Mouse (Mus musculus) embryonic facial prominence, embryonic 15.5 days (tissue): ENCODE results near the gene Oxsm. TPM values are rescaled to one million over a fixed set of nuclear protein-coding genes. Genes with fewer than 3 reads are reported as not detected.

ENCODE experiments used
- ATAC-seq: fragments of 200-750 bp; cut with Nextera tagmentation; 2 replicates; pipeline ENCODE4 v1.8.0; 2017; ENCODE audit warnings: low read depth, moderate TSS enrichment; ENCODE audit not compliant: insufficient number of reproducible peaks, low FRiP score, low TSS enrichment
- H3K27ac ChIP-seq: fragments of 300-500 bp; sonication (generic); replicated peaks from 2 replicates; pipeline ENCODE4 v1.5.1; 2015; ENCODE audit warnings: mild to moderate bottlenecking, inconsistent platforms
- H3K27me3 ChIP-seq: fragments of 300-500 bp; sonication (generic); 2 replicates; pipeline ENCODE4 v1.6.1; 2015; ENCODE audit warnings: inconsistent platforms
- H3K36me3 ChIP-seq: fragments of 300-500 bp; sonication (generic); 2 replicates; pipeline ENCODE4 v1.6.1; 2015; ENCODE audit warnings: mild to moderate bottlenecking, inconsistent platforms
- H3K4me1 ChIP-seq: fragments of 300-500 bp; sonication (generic); 2 replicates; pipeline ENCODE4 v1.6.1; 2015; ENCODE audit warnings: inconsistent platforms
- H3K4me2 ChIP-seq: fragments of 300-500 bp; sonication (generic); replicated peaks from 2 replicates; pipeline ENCODE4 v1.6.1; 2015; ENCODE audit warnings: mild to moderate bottlenecking, inconsistent platforms
- H3K4me3 ChIP-seq: fragments of 300-500 bp; sonication (generic); replicated peaks from 2 replicates; pipeline ENCODE4 v1.5.1; 2015; ENCODE audit warnings: mild to moderate bottlenecking, inconsistent platforms
- H3K9ac ChIP-seq: fragments of 300-500 bp; sonication (generic); 2 replicates; pipeline ENCODE4 v1.6.1; 2015; ENCODE audit warnings: inconsistent platforms
- H3K9me3 ChIP-seq: fragments of 300-500 bp; sonication (generic); replicated peaks from 2 replicates; pipeline ENCODE4 v1.6.1; 2016; ENCODE audit warnings: inconsistent platforms
- WGBS: fragments of 180-500 bp; shearing (Covaris S2); methylation state at CpG from one replicate; pipeline ENCODE4 v1.1.7; 2015; 5-methylcytosine and 5-hydroxymethylcytosine counted together
- polyA plus RNA-seq: library from polyadenylated mRNA; unstranded; fragments of >200 nt; fragmentation: Nextera tagmentation; extraction: Ambion mirVana; gene quantifications from 2 replicates; pipeline ENCODE4 v1.2.1, GENCODE M21; 2015

Oxsm gene
- 2.4 and 2.5 TPM in 2 replicates for polyA plus RNA-seq

DNA sequence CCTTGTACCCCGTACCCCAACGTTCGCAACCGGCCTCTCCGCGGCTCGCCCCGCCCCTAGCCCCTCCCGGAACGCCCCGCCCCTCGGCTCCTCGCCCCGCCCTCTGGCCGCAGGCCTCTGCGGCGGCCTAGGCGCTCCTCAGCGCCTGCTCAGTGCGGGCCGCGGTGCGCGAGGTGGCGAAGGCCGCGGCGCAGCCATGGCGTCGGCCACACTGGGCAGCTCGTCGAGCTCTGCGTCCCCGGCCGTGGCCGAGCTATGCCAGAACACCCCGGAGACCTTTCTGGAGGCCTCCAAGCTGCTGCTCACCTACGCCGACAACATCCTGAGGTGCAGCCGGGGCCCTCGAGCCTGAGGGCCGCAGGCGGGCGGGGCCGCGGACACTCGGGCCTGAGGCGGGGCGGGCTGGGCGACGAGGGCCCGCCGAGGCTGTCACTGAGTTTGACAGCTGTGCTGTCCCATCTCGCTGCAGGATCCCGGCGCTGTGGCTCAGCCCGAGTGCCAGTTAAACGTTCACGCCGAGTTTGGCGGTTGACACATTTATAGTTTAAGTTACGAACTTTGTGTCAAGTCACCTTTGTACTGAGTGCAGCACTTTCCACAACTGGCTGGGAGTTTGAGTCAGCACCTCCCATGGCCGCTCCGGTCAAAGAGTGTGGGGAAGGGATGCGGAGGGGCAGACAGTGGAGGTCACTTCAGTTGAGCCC is at the start of gene Oxsm, which contains the start of gene Ngly1:
Gene Oxsm, minus strand, starts transcription at position 638 of the 704 bp plus-strand sequence.
Gene Ngly1, plus strand, starts transcription at position 110 of the 704 bp plus-strand sequence.
- peak within 1 kb of the TSS; percentile 81 for H3K4me3 ChIP-seq
- H3K9me3 ChIP-seq, result no peaks in the 10 kb centered on the region
- H3K27me3 ChIP-seq, result no peaks in the 10 kb centered on the region
- H3K27ac ChIP-seq, result peak within 1 kb of the TSS; percentile 87
- peak within 1 kb of the TSS; percentile 87 for H3K9ac ChIP-seq
- WGBS, result under 1% methylated on average over 65 of the region's 65 CpGs
- H3K36me3 ChIP-seq, result 0 out of 2 replicates have a peak, but pooled peaks cover 1% of the 10 kb centered on the region
- H3K4me2 ChIP-seq, result peak within 1 kb of the TSS; percentile 69
- ATAC-seq, result peak; percentile 98
- peaks cover 12% of the 10 kb centered on the region for H3K4me1 ChIP-seq

DNA sequence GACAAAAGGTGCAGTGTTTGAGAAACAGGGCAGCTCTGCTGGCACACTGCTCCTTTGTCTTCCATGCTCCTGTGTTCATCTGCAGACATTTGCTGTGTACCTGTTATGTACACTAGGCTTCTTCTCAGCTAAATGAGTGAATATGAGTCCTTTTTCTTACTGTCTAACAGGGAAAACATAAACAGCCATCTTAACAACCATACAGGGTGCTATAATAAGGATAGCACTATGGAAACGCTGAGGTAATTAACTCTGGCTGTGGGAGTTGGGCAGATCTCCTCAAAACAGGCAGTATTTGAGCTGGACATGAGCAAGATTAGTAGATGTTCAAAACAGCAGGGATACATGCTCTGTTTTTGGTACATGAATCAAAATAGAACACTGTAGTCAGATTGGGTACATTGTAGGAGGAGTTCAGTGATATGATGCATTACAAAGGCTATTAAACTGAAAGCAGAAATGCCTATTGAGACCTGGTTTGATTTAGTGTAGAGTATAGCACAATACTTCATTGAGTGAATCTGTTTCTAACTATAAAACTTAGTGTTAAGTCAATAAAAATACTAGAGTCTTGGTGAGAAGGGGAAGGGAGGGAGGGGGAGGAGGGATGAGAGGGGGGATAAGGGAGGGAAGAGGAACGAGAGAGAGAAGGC is 47.3 kb upstream of the Oxsm start:
- H3K4me3 ChIP-seq, result no peak overlapping the region
- no peak overlapping the region for H3K4me2 ChIP-seq
- H3K27me3 ChIP-seq, result no peaks in the 10 kb centered on the region
- WGBS, result 62% methylated on average over 2 of the region's 2 CpGs
- H3K9ac ChIP-seq, result no peak overlapping the region
- H3K4me1 ChIP-seq, result no peaks in the 10 kb centered on the region
- H3K36me3 ChIP-seq, result 0 out of 2 replicates have a peak, but pooled peaks cover 16% of the 10 kb centered on the region
- H3K27ac ChIP-seq, result no peak overlapping the region
- ATAC-seq, result no peak
- H3K9me3 ChIP-seq, result no peaks in the 10 kb centered on the region

DNA sequence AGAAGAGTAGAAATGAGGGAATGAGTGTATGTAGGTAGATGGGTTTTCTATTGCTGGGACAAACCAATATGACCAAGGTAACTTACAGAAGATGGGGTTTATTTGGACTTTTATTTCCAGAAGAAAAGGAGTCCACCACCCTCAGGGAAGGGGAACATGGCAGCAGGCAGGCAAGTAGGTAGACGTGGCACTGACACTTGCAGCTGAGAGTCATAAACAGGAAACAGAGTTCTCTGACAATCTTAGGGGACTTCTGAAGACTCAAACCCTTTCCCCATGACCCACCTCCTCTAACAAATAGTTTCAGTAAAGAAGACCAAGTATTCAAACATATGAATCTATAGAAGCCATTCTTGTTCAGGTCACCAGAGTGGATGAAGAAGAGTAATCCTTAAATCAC is 44.3 kb upstream of the Oxsm start:
- 67% methylated on average over 1 of the region's 1 CpGs for WGBS
- no peak for ATAC-seq
- Histone ChIP-seq H3K4me2 (no peak overlapping the region), H3K27me3 (no peaks in the 10 kb centered on the region), H3K9ac (no peak overlapping the region), H3K27ac (no peak overlapping the region), H3K9me3 (no peaks in the 10 kb centered on the region), H3K4me1 (no peaks in the 10 kb centered on the region), H3K4me3 (no peak overlapping the region), H3K36me3 (peaks cover 10% of the 10 kb centered on the region; the same call in 1 of the 2 replicates)

DNA sequence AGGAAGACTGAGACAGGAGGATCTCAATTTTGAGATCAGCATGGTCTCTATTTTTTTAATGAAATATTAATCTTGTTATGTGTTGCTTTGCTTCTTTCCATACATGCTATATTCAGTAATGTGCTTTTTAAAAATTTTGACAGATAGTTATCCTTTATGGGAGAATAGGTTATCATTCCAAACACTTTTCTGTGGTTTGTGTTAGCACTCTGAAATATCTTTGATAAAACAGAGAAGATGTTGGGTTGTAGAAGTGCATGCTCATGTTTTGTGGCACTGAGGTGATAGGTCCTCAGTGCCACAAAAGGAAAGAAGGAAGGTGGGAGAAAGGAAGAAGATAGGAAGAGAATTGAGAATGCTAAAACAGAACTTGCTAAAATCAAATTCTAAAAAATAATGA is 43.4 kb upstream of the Oxsm start:
- no peaks in the 10 kb centered on the region for H3K27me3 ChIP-seq
- H3K9me3 ChIP-seq, result no peaks in the 10 kb centered on the region
- ATAC-seq, result no peak
- no peaks in the 10 kb centered on the region for H3K4me1 ChIP-seq
- no peak overlapping the region for H3K27ac ChIP-seq
- no peak overlapping the region for H3K9ac ChIP-seq
- H3K36me3 ChIP-seq, result peaks cover 10% of the 10 kb centered on the region; the same call in 1 of the 2 replicates
- H3K4me3 ChIP-seq, result no peak overlapping the region
- H3K4me2 ChIP-seq, result no peak overlapping the region

DNA sequence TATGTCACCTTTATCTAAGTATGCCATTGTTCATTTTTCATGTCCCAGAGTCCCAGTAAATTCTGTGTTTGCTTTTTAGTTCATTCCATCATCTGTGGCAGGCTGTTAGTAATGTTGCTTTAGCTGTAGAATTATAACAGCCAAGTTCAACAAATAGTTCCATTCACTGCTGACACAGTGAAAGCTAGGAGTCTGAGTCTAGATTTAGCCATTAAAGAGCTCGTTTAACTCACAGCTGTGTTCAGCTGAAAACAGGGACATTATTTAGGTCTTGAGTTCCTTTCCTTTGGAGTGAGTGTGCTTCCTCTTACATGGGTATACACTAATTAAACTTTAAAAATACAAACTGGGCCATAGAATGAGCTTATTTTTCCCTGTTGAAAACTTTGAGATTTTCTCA is 42.8 kb upstream of the Oxsm start:
- Histone ChIP-seq H3K4me2 (no peak overlapping the region), H3K4me3 (no peak overlapping the region), H3K9ac (no peak overlapping the region), H3K27ac (no peak overlapping the region), H3K27me3 (no peaks in the 10 kb centered on the region), H3K36me3 (peaks cover 10% of the 10 kb centered on the region; the same call in 1 of the 2 replicates), H3K4me1 (no peaks in the 10 kb centered on the region), H3K9me3 (no peaks in the 10 kb centered on the region)
- no peak for ATAC-seq
- 37% methylated on average over 1 of the region's 1 CpGs for WGBS

DNA sequence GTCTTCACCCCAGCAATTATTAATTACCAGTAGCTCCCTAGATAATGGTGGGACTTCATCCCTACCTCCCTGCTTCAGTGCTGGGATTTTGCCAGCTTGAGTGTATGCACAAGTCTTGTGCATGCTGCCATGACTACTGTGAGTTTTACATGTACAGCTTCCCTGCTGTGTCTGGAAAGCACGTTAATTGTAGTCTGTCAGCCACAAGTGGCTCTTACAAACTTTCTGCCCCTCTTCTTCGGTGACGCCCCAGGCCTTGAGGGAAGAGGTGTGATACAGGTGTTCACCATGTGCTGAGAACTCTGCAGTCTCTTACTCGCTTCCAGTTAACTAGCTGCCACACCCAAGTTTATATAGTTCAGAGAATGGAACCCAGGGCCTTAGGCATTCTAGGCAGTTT is 34.4 kb upstream of the Oxsm start:
- Histone ChIP-seq H3K9ac (no peak overlapping the region), H3K4me2 (no peak overlapping the region), H3K27me3 (no peaks in the 10 kb centered on the region), H3K9me3 (no peaks in the 10 kb centered on the region), H3K27ac (no peak overlapping the region), H3K4me1 (no peaks in the 10 kb centered on the region), H3K4me3 (no peak overlapping the region), H3K36me3 (peaks cover 5% of the 10 kb centered on the region; the same call in 1 of the 2 replicates)
- 62% methylated on average over 4 of the region's 4 CpGs for WGBS
- no peak for ATAC-seq

DNA sequence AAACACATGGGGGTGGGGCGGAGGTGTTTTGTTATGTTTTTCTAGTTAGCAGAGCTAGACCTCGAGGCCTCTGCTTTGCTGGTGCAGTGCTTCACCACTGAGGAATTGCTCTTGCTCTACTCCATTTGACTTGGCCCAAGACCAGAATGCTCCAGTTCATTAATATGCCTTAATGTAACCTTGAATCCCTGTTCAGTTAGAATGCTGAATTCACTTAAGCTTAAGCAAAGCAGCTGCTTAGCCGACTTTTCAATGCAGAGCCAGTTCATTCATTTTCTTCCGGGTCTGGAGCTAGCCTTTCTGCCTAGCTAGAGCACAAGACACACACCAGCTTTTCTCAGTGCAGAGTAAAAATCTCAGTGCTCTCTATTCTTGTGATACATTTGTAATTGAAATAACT is 29.6 kb upstream of the Oxsm start:
- no peak overlapping the region for H3K27ac ChIP-seq
- H3K4me2 ChIP-seq, result no peak overlapping the region
- H3K27me3 ChIP-seq, result no peaks in the 10 kb centered on the region
- no peak for ATAC-seq
- WGBS, result 74% methylated on average over 4 of the region's 4 CpGs
- H3K9me3 ChIP-seq, result no peaks in the 10 kb centered on the region
- no peaks in the 10 kb centered on the region for H3K4me1 ChIP-seq
- H3K9ac ChIP-seq, result no peak overlapping the region
- H3K4me3 ChIP-seq, result no peak overlapping the region
- H3K36me3 ChIP-seq, result 0 out of 2 replicates have a peak, but pooled peaks cover 5% of the 10 kb centered on the region

DNA sequence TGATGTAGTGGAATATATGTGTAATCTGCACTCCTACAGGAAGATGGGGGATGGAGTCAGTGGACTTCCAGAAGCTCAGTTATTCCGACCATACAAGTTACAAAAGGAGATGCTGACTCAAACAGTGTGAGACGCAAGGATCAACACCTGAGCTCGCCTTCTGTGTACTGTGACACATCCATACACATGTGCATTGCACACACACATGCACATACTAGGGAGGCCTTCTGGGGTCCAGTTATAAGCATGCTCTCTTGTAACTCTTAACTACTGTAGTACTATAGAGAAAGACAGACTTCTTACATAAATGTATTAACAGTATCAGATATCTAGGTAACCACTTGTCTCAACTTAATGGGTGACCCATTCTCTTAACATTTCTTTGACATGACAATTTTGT is 24.1 kb upstream of the Oxsm start:
- H3K36me3 ChIP-seq, result peaks cover 15% of the 10 kb centered on the region; the same call in 1 of the 2 replicates
- H3K27ac ChIP-seq, result no peak overlapping the region
- H3K4me2 ChIP-seq, result no peak overlapping the region
- WGBS, result 88% methylated on average over 3 of the region's 3 CpGs
- no peak overlapping the region for H3K9ac ChIP-seq
- no peak overlapping the region for H3K4me3 ChIP-seq
- no peaks in the 10 kb centered on the region for H3K27me3 ChIP-seq
- no peak for ATAC-seq
- H3K9me3 ChIP-seq, result no peaks in the 10 kb centered on the region
- no peaks in the 10 kb centered on the region for H3K4me1 ChIP-seq

DNA sequence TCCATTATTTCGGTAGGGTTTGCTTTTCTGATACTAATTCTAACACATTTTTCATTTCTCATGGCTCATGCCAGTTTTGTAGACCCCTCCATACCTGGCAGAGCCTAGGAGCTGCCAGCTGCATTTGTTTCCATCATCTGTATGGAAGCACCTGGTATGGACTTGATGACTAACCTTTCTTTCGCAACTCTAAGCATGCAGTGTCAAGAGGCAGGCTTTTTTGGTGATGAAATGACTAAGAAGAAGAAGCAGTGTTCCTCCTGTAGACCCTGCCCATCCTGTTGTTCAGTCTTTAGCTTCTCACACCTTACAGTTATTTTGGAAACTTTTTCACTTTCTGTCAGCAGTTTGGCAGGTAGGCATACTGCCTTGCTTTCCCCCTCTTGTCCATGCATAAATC is 20.2 kb upstream of the Oxsm start:
- H3K4me1 ChIP-seq, result no peaks in the 10 kb centered on the region
- 85% methylated on average over 2 of the region's 2 CpGs for WGBS
- no peaks in the 10 kb centered on the region for H3K27me3 ChIP-seq
- H3K36me3 ChIP-seq, result peaks cover 17% of the 10 kb centered on the region; the same call in 1 of the 2 replicates
- no peak overlapping the region for H3K27ac ChIP-seq
- no peak overlapping the region for H3K4me2 ChIP-seq
- H3K9me3 ChIP-seq, result no peaks in the 10 kb centered on the region
- H3K9ac ChIP-seq, result no peak overlapping the region
- no peak for ATAC-seq
- H3K4me3 ChIP-seq, result no peak overlapping the region

DNA sequence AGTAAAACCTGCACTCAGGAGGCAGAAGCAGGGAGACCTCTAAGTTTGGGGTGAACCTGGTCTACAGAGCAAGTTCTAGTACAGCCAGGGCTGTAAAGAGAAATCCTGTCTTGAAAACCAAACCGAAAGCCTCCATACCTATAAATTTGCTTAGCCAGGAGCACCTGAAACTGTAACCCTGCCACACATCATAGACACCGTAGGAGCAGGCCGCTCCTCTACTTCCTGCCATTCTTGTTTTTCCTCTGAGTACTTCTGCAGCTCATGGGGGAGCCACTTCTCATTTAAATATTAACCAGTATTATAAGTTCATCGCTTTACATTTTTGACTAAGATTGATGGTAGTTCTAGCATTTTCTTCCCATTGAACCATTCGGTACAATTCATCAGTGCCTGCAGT is 17.4 kb upstream of the Oxsm start:
- no peak overlapping the region for H3K4me2 ChIP-seq
- no peaks in the 10 kb centered on the region for H3K4me1 ChIP-seq
- 87% methylated on average over 5 of the region's 5 CpGs for WGBS
- H3K27ac ChIP-seq, result no peak overlapping the region
- no peak overlapping the region for H3K9ac ChIP-seq
- H3K36me3 ChIP-seq, result peaks cover 15% of the 10 kb centered on the region; the same call in 1 of the 2 replicates
- no peaks in the 10 kb centered on the region for H3K9me3 ChIP-seq
- ATAC-seq, result no peak
- no peak overlapping the region for H3K4me3 ChIP-seq
- no peaks in the 10 kb centered on the region for H3K27me3 ChIP-seq

DNA sequence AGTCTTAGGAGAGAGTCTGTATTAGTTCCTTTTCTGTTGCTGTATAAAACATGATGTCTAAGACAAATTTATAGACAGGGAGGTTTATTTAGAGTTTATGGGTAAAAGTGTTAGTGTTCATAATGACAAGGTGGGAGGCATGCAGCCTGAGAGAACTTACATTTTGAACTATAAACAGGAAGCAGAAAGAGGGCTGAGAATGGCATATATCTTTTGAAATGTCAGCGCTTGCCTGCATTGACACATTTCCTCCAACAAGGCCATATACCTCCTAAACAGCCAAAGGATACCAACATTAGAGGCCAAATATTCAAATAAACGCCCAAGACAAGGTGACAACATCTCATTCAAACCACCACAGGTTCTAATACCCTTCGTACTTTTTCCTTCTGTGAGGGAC is 12.3 kb upstream of the Oxsm start:
- Histone ChIP-seq H3K9ac (no peak overlapping the region), H3K27me3 (no peaks in the 10 kb centered on the region), H3K4me2 (no peak overlapping the region), H3K4me1 (no peaks in the 10 kb centered on the region), H3K9me3 (no peaks in the 10 kb centered on the region), H3K36me3 (peaks cover 19% of the 10 kb centered on the region), H3K4me3 (no peak overlapping the region), H3K27ac (no peak overlapping the region)
- ATAC-seq, result no peak
- 84% methylated on average over 3 of the region's 3 CpGs for WGBS
